Comparison of ENCODE assay signal across 8 mouse cellular contexts in the genomic region with DNA sequence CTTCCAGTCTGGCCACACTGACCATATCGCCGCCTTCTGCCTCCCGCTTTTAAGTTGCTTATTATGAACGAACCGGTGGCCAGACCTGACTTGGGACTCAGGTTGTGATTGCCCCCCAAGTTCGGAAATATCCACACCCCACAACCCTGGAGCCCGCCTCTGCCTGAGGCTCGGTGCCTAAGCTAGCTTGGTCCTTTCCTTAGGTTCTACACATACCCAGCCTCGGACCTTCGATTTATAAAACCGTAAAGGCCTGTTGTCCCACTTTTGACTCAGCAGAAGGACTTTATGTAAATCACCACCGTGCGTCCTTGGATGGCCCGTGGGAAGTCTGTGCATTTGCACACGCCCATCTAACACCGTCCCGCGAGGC. TPM values are rescaled to one million over a fixed set of nuclear protein-coding genes. Genes with fewer than 3 reads are reported as not detected.
DNase-seq lines count a peak whose midpoint lies in the region; ATAC-seq and TF ChIP-seq lines count a peak whose summit lies in the region.

No protein-coding gene starts in this region.

- no peak for TF ChIP-seq RAD21 in CH12.LX (IDR thresholded peaks at IDR 0.05; ENCODE audit: low read depth, low read length)

- H3K4me2 ChIP-seq in CH12.LX (ENCODE audit: insufficient read depth, low read depth, poor library complexity, severe bottlenecking) = peak overlapping the region; percentile 11
- peak overlapping the region; percentile 93 for H3K4me2 ChIP-seq in forebrain, embryonic 14.5 days (ENCODE audit: low read length)
- H3K4me2 ChIP-seq in liver, embryonic 16.5 days (ENCODE audit: low read depth, low read length) = peak overlapping the region; percentile 49

- TF ChIP-seq EP300 in heart, adult 2 months (IDR thresholded peaks at IDR 0.05; ENCODE audit: insufficient read depth, low read depth, low read length) = no peak
- no peak for TF ChIP-seq EP300 in CH12.LX (IDR thresholded peaks at IDR 0.05; ENCODE audit: low read length)

- H3K4me3 ChIP-seq in heart, adult 2 months = peak overlapping the region; percentile 76
- peak overlapping the region; percentile 91 to 100 (median 98) for H3K4me3 ChIP-seq in CH12.LX (replicated peaks in 1 of 3; ENCODE audit: low read depth in 2 of 3, low read length in 2 of 3, poor library complexity in 1 of 3)
- H3K4me3 ChIP-seq in forebrain, embryonic 14.5 days (ENCODE audit: low read depth, low read length) = peak overlapping the region; percentile 99
- H3K4me3 ChIP-seq in liver, embryonic 16.5 days (ENCODE audit: low read depth, low read length) = peak overlapping the region; percentile 91

- intact Hi-C loops in heart, adult 2 months (cut with DNase I) = loop anchor here (5.0 kb wide), 1 partner anchor 87 kb away; no protein-coding TSS in a partner anchor
- intact Hi-C loops in heart, postnatal 36 days (cut with DNase I) = loop anchor here (5.0 kb wide), 1 partner anchor 428 kb away; a partner anchor contains a TSS

- peaks cover 2% of the 10 kb centered on the region for H3K4me1 ChIP-seq in heart, adult 2 months (ENCODE audit: control insufficient read depth, insufficient read depth, low read length)
- peaks cover 3 to 20% of the 10 kb centered on the region in 2 experiments; a peak in 3 of 4 replicates for H3K4me1 ChIP-seq in CH12.LX (ENCODE audit: control insufficient read depth in 1 of 2, insufficient read depth in 2 of 2)
- H3K4me1 ChIP-seq in forebrain, embryonic 14.5 days (ENCODE audit: control insufficient read depth, insufficient read depth, low read length) = peaks cover 7% of the 10 kb centered on the region; the same call in 1 of the 2 replicates
- H3K4me1 ChIP-seq in liver, embryonic 16.5 days (ENCODE audit: control insufficient read depth, low read depth, low read length) = peaks cover 10% of the 10 kb centered on the region

- peak overlapping the region; percentile 94 for H3K27ac ChIP-seq in heart, adult 2 months
- H3K27ac ChIP-seq in CH12.LX (ENCODE audit: insufficient read depth, low read depth) = peak overlapping the region; percentile 22; the same call in 1 of the 2 replicates
- H3K27ac ChIP-seq in forebrain, embryonic 14.5 days (ENCODE audit: low read depth, low read length) = peak overlapping the region; percentile 76; the same call in 1 of the 2 replicates
- H3K27ac ChIP-seq in liver, embryonic 16.5 days (ENCODE audit: low read length) = peak overlapping the region; percentile 82

- H3K79me2 ChIP-seq in heart, adult 2 months (replicated peaks; ENCODE audit: control insufficient read depth, insufficient read depth, low read length) = peaks cover 4% of the 10 kb centered on the region
- H3K79me2 ChIP-seq in CH12.LX (replicated peaks; ENCODE audit: control insufficient read depth, extremely low read depth, insufficient read depth, poor library complexity, severe bottlenecking) = peaks cover 38% of the 10 kb centered on the region

- 1% methylated on average over 18 of the region's 18 CpGs for WGBS in heart, adult 2 months
- WGBS in forebrain, embryonic 14.5 days = under 1% methylated on average over 18 of the region's 18 CpGs
- WGBS in liver, embryonic 16.5 days (ENCODE audit: insufficient replicate concordance) = 1% methylated on average over 18 of the region's 18 CpGs

- TF ChIP-seq CTCF in heart, adult 2 months (IDR thresholded peaks at IDR 0.05) = no peak
- TF ChIP-seq CTCF in CH12.LX (conservative IDR thresholded peaks at IDR 0.05 in 1 of 2, IDR thresholded peaks at IDR 0.05 in 1 of 2; ENCODE audit: low read depth in 2 of 2, low read length in 2 of 2) = no peak

- in situ Hi-C loops in CH12.LX (cut with MboI; ENCODE audit: low pct_ligation_motif_present, low pct_unique_long_range_greater_than_20kb, low sequenced_read_pairs) = no loop called here

- peak overlapping the region; percentile 75 for H3K9ac ChIP-seq in heart, adult 2 months (ENCODE audit: low read depth, low read length)
- H3K9ac ChIP-seq in CH12.LX (ENCODE audit: insufficient read depth, low read depth) = peak overlapping the region; percentile 87
- H3K9ac ChIP-seq in forebrain, embryonic 14.5 days (ENCODE audit: low read length) = peak overlapping the region; percentile 81
- peak overlapping the region; percentile 82 for H3K9ac ChIP-seq in liver, embryonic 16.5 days (ENCODE audit: low read depth, low read length)

- H3K36me3 ChIP-seq in heart, adult 2 months (ENCODE audit: control insufficient read depth, insufficient read depth, low read length) = no peaks in the 10 kb centered on the region
- H3K36me3 ChIP-seq in CH12.LX (replicated peaks in 1 of 2; ENCODE audit: control insufficient read depth in 1 of 2, insufficient read depth in 1 of 2, low read length in 1 of 2) = peaks cover 25 to 30% of the 10 kb centered on the region in 2 experiments
- H3K36me3 ChIP-seq in forebrain, embryonic 14.5 days (ENCODE audit: control insufficient read depth, insufficient read depth, low read length) = peaks cover 26% of the 10 kb centered on the region
- H3K36me3 ChIP-seq in liver, embryonic 16.5 days (ENCODE audit: control insufficient read depth, insufficient read depth) = peaks cover 16% of the 10 kb centered on the region

- no peak for DNase-seq in heart, adult 2 months
- DNase-seq in heart, postnatal 36 days = no peak
- DNase-seq in CH12.LX (ENCODE audit: extremely low read depth) = no peak
- DNase-seq in forebrain, embryonic 14.5 days (ENCODE audit: low spot score) = no peak
- no peak for DNase-seq in urinary bladder, postnatal 4 days (ENCODE audit: low spot score in 2 of 2)
- no peak for DNase-seq in adrenal gland, adult 18-20 months (ENCODE audit: low spot score in 2 of 2)
- no peak for DNase-seq in spleen, postnatal 36 days (ENCODE audit: low spot score in 2 of 2)

- ATAC-seq in forebrain, embryonic 14.5 days = peak; percentile 43
- ATAC-seq in liver, embryonic 16.5 days (ENCODE audit: low read depth) = no peak

- no peaks in the 10 kb centered on the region for H3K9me3 ChIP-seq in CH12.LX (replicated peaks; ENCODE audit: low read length)
- H3K9me3 ChIP-seq in forebrain, embryonic 14.5 days (replicated peaks; ENCODE audit: control insufficient read depth, low read length) = no peaks in the 10 kb centered on the region
- no peaks in the 10 kb centered on the region for H3K9me3 ChIP-seq in liver, embryonic 16.5 days (replicated peaks; ENCODE audit: control insufficient read depth, low read length)

- no peak for TF ChIP-seq POLR2A in heart, adult 2 months (IDR thresholded peaks at IDR 0.05; ENCODE audit: insufficient read depth, low read depth, low read length)
- no peak for TF ChIP-seq POLR2A in CH12.LX (IDR thresholded peaks at IDR 0.05; ENCODE audit: low read depth, low read length)

- H3K27me3 ChIP-seq in heart, adult 2 months (ENCODE audit: control insufficient read depth, insufficient read depth, low read length) = no peaks in the 10 kb centered on the region; the same call in 1 of the 2 replicates
- H3K27me3 ChIP-seq in CH12.LX (replicated peaks) = no peaks in the 10 kb centered on the region
- H3K27me3 ChIP-seq in forebrain, embryonic 14.5 days (replicated peaks; ENCODE audit: control insufficient read depth, insufficient read depth, low read length) = no peaks in the 10 kb centered on the region
- H3K27me3 ChIP-seq in liver, embryonic 16.5 days (ENCODE audit: control insufficient read depth, insufficient read depth, low read depth, low read length) = no peaks in the 10 kb centered on the region

- dilution Hi-C loops in CH12.LX (cut with MboI; ENCODE audit: extremely low pct_ligation_motif_present, extremely low pct_unique_long_range_greater_than_20kb, low sequenced_read_pairs) = no loop called here

TF ChIP-seq in CH12.LX, 34 proteins besides CTCF, POLR2A, EP300 and RAD21:
- no peak for TF ChIP-seq HCFC1 (IDR thresholded peaks at IDR 0.05; ENCODE audit: low read depth, low read length)
- no peak for TF ChIP-seq SMC3 (IDR thresholded peaks at IDR 0.05; ENCODE audit: low read depth, low read length)
- no peak for TF ChIP-seq MYC (IDR thresholded peaks at IDR 0.05; ENCODE audit: low read depth, low read length)
- no peak for TF ChIP-seq NRF1 (IDR thresholded peaks at IDR 0.05; ENCODE audit: low read depth, low read length)
- no peak for TF ChIP-seq ZKSCAN1 (IDR thresholded peaks at IDR 0.05; ENCODE audit: borderline replicate concordance, low read depth, low read length)
- TF ChIP-seq PAX5 (IDR thresholded peaks at IDR 0.05; ENCODE audit: low read length) = no peak
- no peak for TF ChIP-seq ETS1 (conservative IDR thresholded peaks at IDR 0.05; ENCODE audit: low read depth, low read length)
- TF ChIP-seq JUN (IDR thresholded peaks at IDR 0.05; ENCODE audit: insufficient read depth, low read depth, low read length) = no peak
- TF ChIP-seq RCOR1 (conservative IDR thresholded peaks at IDR 0.05; ENCODE audit: low read depth, low read length) = no peak

RNA-seq across cellular contexts. Expression of a gene that starts 0.2 kb away (rescaled TPM):
- 100 to 1,000 TPM; 137 to 176 TPM for total RNA-seq in heart, adult 2 months (2021)
- polyA plus RNA-seq in heart, adult 2 months (2012; rRNA removed) = 86.5 and 118 TPM in 2 replicates
- 100 to 1,000 TPM; 132 to 140 TPM for total RNA-seq in heart, postnatal 36 days (2021)
- total RNA-seq in CH12.LX (2012; rRNA removed) = 164 and 227 TPM in 2 replicates
- total RNA-seq in CH12.LX (2014; rRNA removed) = 615 and 618 TPM in 2 replicates
- polyA plus RNA-seq in CH12.LX (2012; ENCODE audit: insufficient read length, low read depth) = 238 and 303 TPM in 2 replicates
- polyA plus RNA-seq in forebrain, embryonic 14.5 days (2014; fragmentation: Nextera tagmentation; extraction: Ambion mirVana) = 513 and 580 TPM in 2 replicates
- polyA plus RNA-seq in liver, embryonic 16.5 days (2015; fragmentation: Nextera tagmentation; extraction: Ambion mirVana) = 172 and 202 TPM in 2 replicates
- 100 to 1,000 TPM; 159 to 222 TPM for total RNA-seq in adrenal gland, adult 18-20 months (2021)

RNA-seq across cellular contexts. Expression of a gene that starts 34.6 kb away (rescaled TPM):
- total RNA-seq in heart, adult 2 months (2021) = 10 to 100 TPM in 1 of 2 experiments, 1 to 10 TPM in 1; 7.1 to 16.4 TPM
- polyA plus RNA-seq in heart, adult 2 months (2012; rRNA removed) = 22.5 and 30.1 TPM in 2 replicates
- total RNA-seq in heart, postnatal 36 days (2021) = 10 to 100 TPM; 14.5 to 18.0 TPM
- total RNA-seq in CH12.LX (2012; rRNA removed) (5.1 and 6.6 TPM in 2 replicates), CH12.LX (2014; rRNA removed) (3.5 and 4.8 TPM in 2 replicates)
- polyA plus RNA-seq in CH12.LX (2012; ENCODE audit: insufficient read length, low read depth) = 4.4 and 6.5 TPM in 2 replicates
- polyA plus RNA-seq in forebrain, embryonic 14.5 days (2014; fragmentation: Nextera tagmentation; extraction: Ambion mirVana) = 4.0 and 5.9 TPM in 2 replicates
- 16.2 and 16.6 TPM in 2 replicates for polyA plus RNA-seq in liver, embryonic 16.5 days (2015; fragmentation: Nextera tagmentation; extraction: Ambion mirVana)
- 10 to 100 TPM; 10.3 to 13.0 TPM for total RNA-seq in adrenal gland, adult 18-20 months (2021)

Comparison
In these comparisons a context has a peak if more than half of its experiments do, and no peak if none do; other contexts are left out.
1. H3K27ac ChIP-seq: peak in every context shown above with its lines; median percentile 94 in heart, adult 2 months; 82 in liver, embryonic 16.5 days; 76 in forebrain, embryonic 14.5 days; 22 in CH12.LX.
2. H3K4me2 ChIP-seq: peak in every context shown above with its lines; median percentile 93 in forebrain, embryonic 14.5 days; 49 in liver, embryonic 16.5 days; 11 in CH12.LX.